Mouse (Mus musculus) liver, embryonic 11.5 days (tissue): ENCODE data around the gene Clip1. TPM values are rescaled to one million over a fixed set of nuclear protein-coding genes. Genes with fewer than 3 reads are reported as not detected.

ENCODE experiments used
- ATAC-seq: fragments of 200-750 bp; cut with Nextera tagmentation; replicated peaks from 2 replicates; pipeline ENCODE4 v1.8.0; 2017; ENCODE audit warnings: moderate number of reproducible peaks, mild to moderate bottlenecking, moderate TSS enrichment, moderate library complexity; ENCODE audit not compliant: low FRiP score
- DNase-seq: peaks from one replicate; pipeline ENCODE4 v3.0.0-alpha.2; 2017; ENCODE audit warnings: low spot score
- H3K27ac ChIP-seq: fragments of 300-500 bp; sonication (generic); 2 replicates; pipeline ENCODE4 v1.5.1; 2014; ENCODE audit warnings: mild to moderate bottlenecking, low read depth, low read length, control low read depth
- H3K27me3 ChIP-seq: fragments of 300-500 bp; sonication (generic); replicated peaks from 2 replicates; pipeline ENCODE4 v1.6.1; 2014; ENCODE audit warnings: low read length, mixed read lengths; ENCODE audit not compliant: control insufficient read depth, insufficient read depth
- H3K36me3 ChIP-seq: fragments of 300-500 bp; sonication (generic); 2 replicates; pipeline ENCODE4 v1.6.1; 2014; ENCODE audit warnings: mild to moderate bottlenecking, low read length, moderate library complexity, mixed read lengths; ENCODE audit not compliant: control insufficient read depth, insufficient read depth
- H3K4me1 ChIP-seq: fragments of 300-500 bp; sonication (generic); replicated peaks from 2 replicates; pipeline ENCODE4 v1.6.1; 2014; ENCODE audit warnings: low read length, mixed read lengths; ENCODE audit not compliant: control insufficient read depth, insufficient read depth
- H3K4me2 ChIP-seq: fragments of 300-500 bp; sonication (generic); 2 replicates; pipeline ENCODE4 v1.6.1; 2014; ENCODE audit warnings: mild to moderate bottlenecking, control low read depth, moderate library complexity
- H3K4me3 ChIP-seq: fragments of 300-500 bp; sonication (generic); 2 replicates; pipeline ENCODE4 v1.5.1; 2014; ENCODE audit warnings: low read depth, low read length, control low read depth
- H3K9ac ChIP-seq: fragments of 300-500 bp; sonication (generic); 2 replicates; pipeline ENCODE4 v1.6.1; 2014; ENCODE audit warnings: low read depth, low read length, control low read depth
- H3K9me3 ChIP-seq: fragments of 300-500 bp; sonication (generic); 2 replicates; pipeline ENCODE4 v1.6.1; 2016; ENCODE audit warnings: low read length, inconsistent platforms, mixed read lengths; ENCODE audit not compliant: control insufficient read depth
- WGBS: fragments of 180-500 bp; shearing (Covaris S2); extraction: QIAGEN DNeasy Blood & Tissue Kit; methylation state at CpG from one replicate; pipeline ENCODE4 v1.1.7; 2014; 5-methylcytosine and 5-hydroxymethylcytosine counted together
- polyA plus RNA-seq: library from polyadenylated mRNA; unstranded; fragments of >200 nt; fragmentation: Nextera tagmentation; extraction: Ambion mirVana; gene quantifications from 2 replicates; pipeline ENCODE4 v1.2.1, GENCODE M21; 2014

The Clip1 gene
- polyA plus RNA-seq, 1 experiment from 2014 or later, result 27.6 TPM

DNA sequence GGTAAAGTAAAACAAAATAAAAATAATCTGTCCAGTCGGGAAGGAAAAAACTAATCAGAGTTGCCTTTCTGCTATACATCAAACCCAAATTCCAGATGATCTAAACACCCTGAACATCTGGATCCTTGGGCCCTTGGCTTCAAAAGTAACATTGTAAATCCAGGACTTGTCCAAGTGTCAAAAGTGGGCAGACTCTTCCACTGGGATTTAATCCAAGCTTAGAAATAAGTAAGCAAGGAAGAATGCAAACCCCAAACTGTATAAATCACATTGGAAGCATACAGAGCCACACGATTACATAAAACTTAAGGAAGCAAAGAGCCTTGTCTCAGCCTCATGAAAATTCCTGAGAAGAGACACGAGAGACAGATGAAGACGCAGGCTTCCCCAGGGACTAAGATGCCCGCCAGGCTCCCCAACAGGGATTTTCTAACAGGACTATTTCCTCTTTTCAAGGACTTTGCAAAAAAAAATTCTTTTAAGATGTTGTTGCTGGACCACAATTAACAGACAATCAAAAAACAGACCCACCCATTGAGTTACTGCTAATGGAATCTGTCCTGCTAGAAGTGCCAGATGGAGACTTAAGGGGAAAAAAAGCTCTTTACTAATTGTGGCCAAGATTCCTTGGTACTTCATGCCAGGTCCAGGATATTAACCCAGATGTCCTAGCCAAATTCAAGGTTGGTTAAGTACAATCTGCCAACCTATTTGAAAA, 4.7 kb downstream of the Clip1 start:
- H3K4me2 ChIP-seq, result no peak overlapping the region
- no peak overlapping the region for H3K9ac ChIP-seq
- no peak overlapping the region for H3K4me3 ChIP-seq
- H3K4me1 ChIP-seq, result peaks cover 18% of the 10 kb centered on the region
- H3K27ac ChIP-seq, result no peak overlapping the region
- no peaks in the 10 kb centered on the region for H3K36me3 ChIP-seq
- 68% methylated on average over 5 of the region's 5 CpGs for WGBS
- DNase-seq (no peak), ATAC-seq (no peak)
- H3K9me3 ChIP-seq, result no peaks in the 10 kb centered on the region
- no peaks in the 10 kb centered on the region for H3K27me3 ChIP-seq

DNA sequence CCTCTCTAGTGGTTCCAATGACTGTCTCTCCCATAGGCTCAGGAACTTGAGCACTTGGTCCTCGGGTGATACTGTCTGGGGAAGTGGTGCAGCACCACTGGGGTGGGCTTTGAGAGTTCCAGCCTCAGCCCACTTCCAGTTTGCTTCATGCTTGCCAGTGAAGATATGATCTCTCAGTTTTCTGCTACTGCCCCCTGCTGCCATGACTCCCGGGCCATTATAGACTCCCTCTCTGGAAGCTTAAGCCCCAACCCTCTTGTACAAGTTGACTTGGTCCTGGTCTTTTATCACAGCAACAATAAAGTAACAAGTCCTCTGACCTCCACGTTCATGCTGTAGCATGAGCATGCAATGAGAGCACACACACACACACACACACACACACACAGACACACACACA, 5.3 kb downstream of the Clip1 start:
- Histone ChIP-seq H3K27me3 (no peaks in the 10 kb centered on the region), H3K27ac (no peak overlapping the region), H3K9me3 (no peaks in the 10 kb centered on the region), H3K36me3 (no peaks in the 10 kb centered on the region), H3K4me2 (no peak overlapping the region), H3K9ac (no peak overlapping the region), H3K4me3 (no peak overlapping the region), H3K4me1 (peaks cover 18% of the 10 kb centered on the region)
- WGBS, result 63% methylated on average over 3 of the region's 3 CpGs
- ATAC-seq (no peak), DNase-seq (no peak)

DNA sequence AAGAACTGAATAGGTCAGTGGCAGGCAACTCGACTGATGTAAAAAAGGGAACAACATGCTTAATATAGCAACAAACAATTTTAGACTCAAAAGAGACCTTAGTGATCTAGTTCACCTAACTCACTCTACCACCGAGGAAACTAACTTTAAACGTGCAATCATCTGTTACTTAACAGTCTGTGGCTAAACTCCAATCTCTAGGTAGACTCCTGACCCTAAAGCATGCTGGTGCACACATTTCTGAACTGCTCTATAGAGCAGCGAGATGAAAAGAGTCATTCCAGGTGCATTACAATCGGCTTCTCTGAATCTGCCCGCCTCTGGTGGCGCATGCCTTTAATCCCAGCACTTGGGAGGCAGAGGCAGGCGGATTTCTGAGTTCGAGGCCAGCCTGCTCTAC, 8.7 kb downstream of the Clip1 start:
- ATAC-seq (no peak), DNase-seq (no peak)
- Histone ChIP-seq H3K36me3 (no peaks in the 10 kb centered on the region), H3K9ac (no peak overlapping the region), H3K4me2 (no peak overlapping the region), H3K4me3 (no peak overlapping the region), H3K4me1 (peaks cover 14% of the 10 kb centered on the region), H3K27me3 (no peaks in the 10 kb centered on the region), H3K9me3 (no peaks in the 10 kb centered on the region), H3K27ac (0 out of 2 replicates have a peak overlapping the region, but pooled peaks have one; percentile 34)
- 76% methylated on average over 9 of the region's 9 CpGs for WGBS

DNA sequence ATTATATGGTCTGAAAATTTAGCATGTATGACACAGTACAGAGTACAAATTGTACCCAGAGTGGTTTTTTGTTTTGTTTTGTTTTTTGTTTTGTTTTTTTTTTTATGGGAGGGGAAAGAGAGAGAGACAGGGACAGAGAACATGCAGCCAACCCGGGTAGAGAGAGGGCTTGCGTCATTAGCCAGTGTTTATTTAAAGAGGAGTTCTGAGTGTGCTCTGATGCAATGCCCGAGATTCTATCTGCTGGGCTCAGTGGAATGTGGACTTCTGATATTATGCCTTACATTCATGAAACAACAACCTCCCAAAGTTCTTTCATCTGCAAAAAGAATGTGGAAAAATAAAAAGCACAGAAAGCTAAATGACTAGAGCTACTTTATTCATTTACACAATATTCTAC, 9.2 kb downstream of the Clip1 start:
- DNase-seq (no peak), ATAC-seq (no peak)
- 23% methylated on average over 3 of the region's 3 CpGs for WGBS
- Histone ChIP-seq H3K4me1 (peaks cover 14% of the 10 kb centered on the region), H3K9ac (no peak overlapping the region), H3K36me3 (no peaks in the 10 kb centered on the region), H3K27me3 (no peaks in the 10 kb centered on the region), H3K27ac (no peak overlapping the region), H3K4me3 (no peak overlapping the region), H3K9me3 (no peaks in the 10 kb centered on the region), H3K4me2 (no peak overlapping the region)

DNA sequence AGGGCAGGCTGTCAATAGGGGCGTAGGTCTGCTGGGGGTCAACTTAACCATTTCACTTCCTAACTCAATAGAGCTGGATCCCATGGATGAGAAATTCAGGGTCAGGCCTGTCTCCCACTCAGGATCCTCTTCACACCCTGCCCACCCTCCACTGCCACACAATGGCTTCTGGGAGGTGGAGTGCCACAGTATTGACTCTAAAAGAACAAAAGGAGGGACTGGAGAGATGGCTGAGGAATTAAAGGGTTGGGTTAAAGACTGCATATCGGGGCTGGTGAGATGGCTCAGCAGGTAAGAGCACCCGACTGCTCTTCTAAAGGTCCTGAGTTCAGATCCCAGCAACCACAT, 13.0 kb downstream of the Clip1 start:
- Histone ChIP-seq H3K27ac (no peak overlapping the region), H3K4me3 (no peak overlapping the region), H3K9ac (no peak overlapping the region), H3K4me1 (peaks cover 20% of the 10 kb centered on the region), H3K36me3 (no peaks in the 10 kb centered on the region), H3K27me3 (no peaks in the 10 kb centered on the region), H3K4me2 (peak overlapping the region; percentile 41; the same call in 1 of the 2 replicates), H3K9me3 (no peaks in the 10 kb centered on the region)
- ATAC-seq (no peak), DNase-seq (no peak)
- 72% methylated on average over 3 of the region's 3 CpGs for WGBS

DNA sequence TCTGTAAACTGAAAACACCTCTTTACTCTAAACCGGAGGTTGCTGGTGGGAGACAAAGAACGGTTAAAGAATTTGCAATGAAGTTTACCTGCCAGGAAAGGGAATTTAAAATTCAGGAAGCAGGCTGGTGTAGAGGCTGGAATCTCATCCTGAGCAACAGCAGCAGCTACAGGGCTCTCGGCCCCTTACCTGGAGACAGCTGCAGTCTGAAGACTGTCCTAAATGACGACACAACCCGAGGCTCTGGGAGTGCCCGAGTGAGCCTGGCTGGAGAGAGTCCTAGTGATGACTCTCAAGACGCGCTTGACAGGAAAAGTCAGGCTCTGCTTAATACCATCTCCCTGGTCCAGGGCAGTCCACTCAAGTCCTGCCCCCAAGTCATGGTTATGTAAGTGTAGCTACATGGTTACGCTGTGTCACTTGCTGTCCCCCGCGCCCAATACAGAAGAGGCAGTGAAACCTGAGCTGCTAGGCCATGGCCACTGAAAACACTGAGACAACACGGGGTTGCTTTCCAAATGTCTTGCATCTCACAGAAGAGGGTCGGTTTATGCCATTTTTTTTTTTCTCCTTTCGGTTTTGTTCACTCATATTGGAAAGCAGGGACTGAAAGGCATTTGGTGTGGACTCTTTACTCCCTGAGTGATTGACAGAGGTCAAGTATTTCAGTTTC, 13.5 kb downstream of the Clip1 start:
- DNase-seq (no peak), ATAC-seq (no peak)
- Histone ChIP-seq H3K4me3 (no peak overlapping the region), H3K27ac (peak overlapping the region; percentile 42; the same call in 1 of the 2 replicates), H3K27me3 (no peaks in the 10 kb centered on the region), H3K4me1 (peaks cover 20% of the 10 kb centered on the region), H3K9ac (no peak overlapping the region; the same call in 1 of the 2 replicates), H3K9me3 (no peaks in the 10 kb centered on the region), H3K4me2 (peak overlapping the region; percentile 41), H3K36me3 (no peaks in the 10 kb centered on the region)
- WGBS, result 51% methylated on average over 14 of the region's 14 CpGs

DNA sequence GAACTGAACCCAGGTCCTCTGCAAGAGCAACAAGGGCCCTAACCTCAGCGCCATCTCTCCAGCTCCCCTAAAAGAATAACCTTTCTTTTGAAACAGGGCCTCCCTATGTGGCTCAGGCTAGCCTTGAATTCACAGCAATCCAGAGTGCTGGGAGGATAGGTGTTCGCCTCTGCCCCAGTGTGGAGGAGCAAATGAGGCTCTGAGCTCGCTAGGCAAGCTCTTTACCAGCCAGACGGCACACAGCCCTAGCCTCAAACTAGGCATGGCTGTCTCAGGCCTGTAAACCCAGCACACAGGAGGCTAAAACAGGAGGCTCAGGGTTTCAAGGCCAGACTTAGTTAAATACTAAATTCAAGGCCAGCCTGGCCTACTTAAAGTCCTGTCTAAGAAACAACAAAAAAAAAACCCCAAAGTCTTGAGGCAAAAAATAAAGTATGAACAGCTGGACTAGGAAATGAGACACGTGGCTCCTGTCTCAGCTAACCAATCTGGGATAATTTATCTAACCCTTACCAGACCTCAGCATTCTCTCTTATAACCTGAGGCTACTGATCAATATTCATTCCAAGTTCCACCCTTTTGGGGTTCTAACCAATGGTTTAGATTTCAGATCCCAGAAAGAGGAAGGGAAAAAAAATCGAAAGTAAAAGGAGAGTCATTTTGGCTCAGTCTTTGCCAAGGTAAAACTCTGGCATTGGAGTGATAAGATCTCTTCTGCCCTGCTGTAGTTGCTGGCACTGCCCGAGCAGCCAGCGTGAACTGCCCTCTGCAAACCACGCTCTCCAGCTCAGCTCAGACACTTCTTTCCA, 14.2 kb downstream of the Clip1 start:
- H3K27ac ChIP-seq, result no peak overlapping the region; the same call in 1 of the 2 replicates
- no peak overlapping the region for H3K9ac ChIP-seq
- ATAC-seq (no peak), DNase-seq (no peak)
- no peak overlapping the region for H3K4me3 ChIP-seq
- H3K36me3 ChIP-seq, result no peaks in the 10 kb centered on the region
- WGBS, result 65% methylated on average over 9 of the region's 9 CpGs
- H3K4me1 ChIP-seq, result peaks cover 17% of the 10 kb centered on the region
- H3K27me3 ChIP-seq, result no peaks in the 10 kb centered on the region
- H3K9me3 ChIP-seq, result no peaks in the 10 kb centered on the region
- H3K4me2 ChIP-seq, result peak overlapping the region; percentile 41

DNA sequence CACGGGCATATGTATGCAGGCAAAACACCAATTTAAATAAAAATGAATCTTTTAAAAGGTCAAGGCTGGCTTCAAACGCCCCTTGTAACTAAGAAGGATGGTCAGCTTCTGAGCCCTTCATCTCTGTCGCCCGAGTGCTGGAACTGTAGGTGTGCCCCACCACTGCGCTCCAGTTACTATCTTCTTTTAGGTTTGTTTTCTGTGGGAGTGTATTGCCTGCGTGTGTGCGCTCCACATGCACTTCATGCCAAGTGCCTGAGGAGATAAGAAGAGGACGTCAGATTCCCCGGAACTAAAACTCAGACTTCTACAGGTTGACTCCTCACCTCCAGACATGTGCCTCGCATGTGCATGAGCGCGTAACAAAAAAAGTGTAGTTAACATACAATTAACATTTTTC, 16.5 kb downstream of the Clip1 start:
- ATAC-seq, result 0 out of 2 replicates have a peak, but pooled peaks have one; percentile 47
- no peaks in the 10 kb centered on the region for H3K27me3 ChIP-seq
- H3K9ac ChIP-seq, result no peak overlapping the region
- no peak for DNase-seq
- H3K36me3 ChIP-seq, result no peaks in the 10 kb centered on the region
- no peak overlapping the region for H3K4me2 ChIP-seq
- H3K9me3 ChIP-seq, result no peaks in the 10 kb centered on the region
- peaks cover 16% of the 10 kb centered on the region for H3K4me1 ChIP-seq
- 70% methylated on average over 12 of the region's 12 CpGs for WGBS
- no peak overlapping the region for H3K27ac ChIP-seq
- no peak overlapping the region for H3K4me3 ChIP-seq
